Mouse (Mus musculus): ENCODE measurements around the gene Midn. TPM values are rescaled to one million over a fixed set of nuclear protein-coding genes. Genes with fewer than 3 reads are reported as not detected.

Gene Midn
- total and polyA plus RNA-seq, 2 experiments = 6.9 to 38.8 TPM

DNA sequence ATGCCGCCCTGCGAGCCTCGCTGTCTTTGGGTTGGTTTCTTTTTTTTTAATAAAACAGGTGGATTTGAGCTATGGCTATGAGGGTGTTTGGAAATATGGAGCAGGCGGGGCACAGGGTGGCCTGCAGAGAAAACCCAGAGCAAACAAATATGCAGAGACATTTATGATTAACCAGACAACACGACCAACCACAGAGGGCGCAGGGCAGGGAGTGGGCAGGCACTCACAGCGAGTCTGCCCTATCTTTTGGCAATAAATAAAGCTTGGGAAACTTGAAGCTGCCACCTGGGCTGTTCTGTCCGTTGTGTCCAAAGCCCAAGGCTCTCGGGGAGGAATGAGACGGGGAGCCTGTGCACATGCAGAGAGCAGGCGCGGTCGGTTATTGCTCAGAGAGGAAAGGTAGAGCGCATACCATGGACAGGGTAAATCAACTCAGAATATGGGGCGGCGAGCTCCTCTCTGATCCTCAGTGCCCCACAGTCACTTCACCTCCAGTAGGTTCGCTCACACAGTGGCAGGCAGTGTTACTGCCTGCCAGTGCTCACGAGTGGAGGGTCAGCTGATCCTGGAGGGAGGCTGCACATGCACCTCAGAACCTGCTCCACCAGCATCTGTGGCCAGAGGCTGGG, 17.6 kb upstream of the Midn start:
- peak overlapping the region; percentile 45 for H3K9ac ChIP-seq (ENCODE audit: low read depth, low read length)
- H3K36me3 ChIP-seq (ENCODE audit: control insufficient read depth, insufficient read depth, low read length) = peaks cover 5% of the 10 kb centered on the region; the same call in 1 of the 2 replicates
- 29% methylated on average over 18 of the region's 18 CpGs for WGBS
- H3K27ac ChIP-seq (replicated peaks; ENCODE audit: insufficient read depth, low read depth, low read length) = peak overlapping the region; percentile 84
- DNase-seq (ENCODE audit: extremely low read depth, low read depth, low spot score) = peak; percentile 95
- H3K27me3 ChIP-seq (ENCODE audit: control insufficient read depth, insufficient read depth, low read length) = no peaks in the 10 kb centered on the region
- peaks cover 7% of the 10 kb centered on the region for H3K79me2 ChIP-seq (ENCODE audit: control insufficient read depth, insufficient read depth, low read length)
- H3K4me1 ChIP-seq (ENCODE audit: control insufficient read depth, insufficient read depth, low read length) = peaks cover 23% of the 10 kb centered on the region
- TF ChIP-seq CTCF (IDR thresholded peaks at IDR 0.05; ENCODE audit: low read depth, low read length) (peak; percentile 29; the same call in 1 of the 2 replicates), POLR2A (IDR thresholded peaks at IDR 0.05; ENCODE audit: extremely low read depth, insufficient read depth, low read length) (0 out of 2 replicates have a peak, but pooled peaks have one; percentile 19)
- H3K4me3 ChIP-seq (ENCODE audit: insufficient read depth, low read depth, low read length) = peak overlapping the region; percentile 8; the same call in 1 of the 2 replicates

DNA sequence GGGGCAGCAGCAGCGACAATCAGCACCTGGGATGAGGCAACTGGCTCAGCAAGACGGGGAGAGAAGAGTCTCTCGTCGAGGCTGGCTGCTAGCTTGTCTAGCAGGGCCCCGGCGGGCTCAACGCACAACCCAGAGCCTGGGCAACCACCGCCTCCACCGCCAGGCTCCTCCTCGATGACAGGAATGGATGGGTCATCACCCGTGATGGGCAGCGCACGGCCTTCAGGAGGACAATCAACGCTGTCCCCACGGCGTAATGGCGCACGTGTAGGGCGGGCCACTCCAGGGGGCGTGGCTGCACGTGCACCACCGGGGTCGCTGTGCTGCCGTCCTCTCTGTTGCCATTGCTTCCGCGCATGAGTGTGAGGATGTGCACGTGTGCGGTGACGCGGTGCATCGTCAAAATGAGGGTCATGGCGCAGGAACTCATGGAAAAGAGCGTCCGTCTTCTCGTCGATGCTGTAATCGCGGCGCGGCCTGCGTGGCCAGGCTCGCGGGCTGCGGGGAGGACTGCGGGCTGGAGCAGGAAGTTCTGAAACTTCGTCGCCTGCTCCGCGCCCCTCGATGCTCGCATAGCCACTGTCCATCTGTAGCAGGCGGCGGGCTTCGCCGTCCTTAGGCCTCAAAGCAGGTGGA, 16.6 kb upstream of the Midn start:
- H3K27me3 ChIP-seq (ENCODE audit: control insufficient read depth, insufficient read depth, low read length) = no peaks in the 10 kb centered on the region
- H3K4me1 ChIP-seq (ENCODE audit: control insufficient read depth, insufficient read depth, low read length) = peaks cover 25% of the 10 kb centered on the region
- DNase-seq (ENCODE audit: extremely low read depth, low read depth, low spot score) = no peak
- H3K4me3 ChIP-seq (ENCODE audit: insufficient read depth, low read depth, low read length) = no peak overlapping the region
- H3K79me2 ChIP-seq (ENCODE audit: control insufficient read depth, insufficient read depth, low read length) = peaks cover 7% of the 10 kb centered on the region
- H3K27ac ChIP-seq (replicated peaks; ENCODE audit: insufficient read depth, low read depth, low read length) = peak overlapping the region; percentile 76; the same call in 1 of the 2 replicates
- no peak overlapping the region for H3K9ac ChIP-seq (ENCODE audit: low read depth, low read length)
- H3K36me3 ChIP-seq (ENCODE audit: control insufficient read depth, insufficient read depth, low read length) = peaks cover 3% of the 10 kb centered on the region; the same call in 1 of the 2 replicates
- TF ChIP-seq CTCF (IDR thresholded peaks at IDR 0.05; ENCODE audit: low read depth, low read length) (no peak), POLR2A (IDR thresholded peaks at IDR 0.05; ENCODE audit: extremely low read depth, insufficient read depth, low read length) (no peak)
- WGBS = 74% methylated on average over 55 of the region's 55 CpGs

DNA sequence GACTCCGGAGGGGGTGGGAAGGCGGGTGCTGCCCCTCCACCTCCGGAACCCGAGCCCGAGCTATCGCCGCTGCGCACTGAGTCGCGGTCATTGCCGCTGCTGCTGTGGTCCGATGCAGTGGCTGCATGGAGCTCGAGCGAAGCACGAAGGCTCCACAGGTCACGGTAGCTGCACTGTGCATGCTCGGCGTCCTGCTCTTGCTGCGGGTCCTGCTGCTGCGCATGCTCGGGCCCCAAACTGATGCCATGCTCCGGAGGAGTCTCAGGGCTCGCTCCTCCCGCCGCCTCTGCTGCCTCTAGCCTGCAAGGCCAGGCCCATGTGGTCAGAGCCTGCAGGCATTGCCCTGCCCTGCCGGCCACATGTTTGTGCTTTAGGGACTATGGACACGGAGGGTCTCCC, 16.1 kb upstream of the Midn start:
- DNase-seq (ENCODE audit: extremely low read depth, low read depth, low spot score) = no peak
- peaks cover 28% of the 10 kb centered on the region for H3K4me1 ChIP-seq (ENCODE audit: control insufficient read depth, insufficient read depth, low read length)
- TF ChIP-seq POLR2A (IDR thresholded peaks at IDR 0.05; ENCODE audit: extremely low read depth, insufficient read depth, low read length) (no peak), CTCF (IDR thresholded peaks at IDR 0.05; ENCODE audit: low read depth, low read length) (no peak)
- no peak overlapping the region for H3K4me3 ChIP-seq (ENCODE audit: insufficient read depth, low read depth, low read length)
- H3K27ac ChIP-seq (replicated peaks; ENCODE audit: insufficient read depth, low read depth, low read length) = no peak overlapping the region
- H3K79me2 ChIP-seq (ENCODE audit: control insufficient read depth, insufficient read depth, low read length) = peaks cover 7% of the 10 kb centered on the region
- peaks cover 3% of the 10 kb centered on the region; the same call in 1 of the 2 replicates for H3K36me3 ChIP-seq (ENCODE audit: control insufficient read depth, insufficient read depth, low read length)
- H3K27me3 ChIP-seq (ENCODE audit: control insufficient read depth, insufficient read depth, low read length) = no peaks in the 10 kb centered on the region
- WGBS = 90% methylated on average over 27 of the region's 27 CpGs
- no peak overlapping the region for H3K9ac ChIP-seq (ENCODE audit: low read depth, low read length)

DNA sequence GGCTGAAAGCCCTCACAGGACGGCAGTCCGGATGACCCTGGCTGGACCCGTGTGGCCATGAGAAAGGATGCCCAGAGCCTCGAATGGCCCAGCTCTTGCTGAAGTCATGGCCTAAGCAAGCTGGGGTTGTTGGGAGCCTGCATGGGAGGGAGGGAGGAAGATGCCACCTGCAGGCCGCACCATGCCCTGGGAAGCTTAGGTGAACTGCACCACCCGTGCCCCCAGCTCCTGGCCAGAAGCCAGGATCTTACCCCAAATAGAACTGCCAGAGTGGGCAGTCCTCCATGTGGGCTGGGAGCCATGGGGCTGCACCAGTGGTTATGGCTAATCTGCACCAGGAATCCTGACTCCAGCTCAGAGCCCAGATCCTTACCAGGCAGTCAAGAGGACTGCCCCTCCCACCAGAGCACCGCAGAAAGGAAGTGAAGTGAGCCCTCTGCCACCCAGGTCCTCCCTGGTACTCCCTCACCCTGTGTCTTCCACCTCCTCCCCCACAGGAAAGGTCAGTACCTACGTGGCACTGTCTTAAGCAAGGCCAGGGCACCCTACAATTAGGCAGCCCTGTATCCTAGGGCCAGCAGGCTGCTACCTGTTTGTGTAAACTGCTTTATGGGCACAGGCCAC, 14.7 kb upstream of the Midn start:
- WGBS = 39% methylated on average over 8 of the region's 8 CpGs
- Histone ChIP-seq H3K36me3 (ENCODE audit: control insufficient read depth, insufficient read depth, low read length) (no peaks in the 10 kb centered on the region; the same call in 1 of the 2 replicates), H3K27ac (replicated peaks; ENCODE audit: insufficient read depth, low read depth, low read length) (no peak overlapping the region), H3K79me2 (ENCODE audit: control insufficient read depth, insufficient read depth, low read length) (peaks cover 7% of the 10 kb centered on the region; the same call in 1 of the 2 replicates), H3K27me3 (ENCODE audit: control insufficient read depth, insufficient read depth, low read length) (no peaks in the 10 kb centered on the region), H3K4me1 (ENCODE audit: control insufficient read depth, insufficient read depth, low read length) (peaks cover 36% of the 10 kb centered on the region), H3K9ac (ENCODE audit: low read depth, low read length) (no peak overlapping the region), H3K4me3 (ENCODE audit: insufficient read depth, low read depth, low read length) (no peak overlapping the region)
- peak; percentile 44 for TF ChIP-seq CTCF (IDR thresholded peaks at IDR 0.05; ENCODE audit: low read depth, low read length)
- no peak for TF ChIP-seq POLR2A (IDR thresholded peaks at IDR 0.05; ENCODE audit: extremely low read depth, insufficient read depth, low read length)
- DNase-seq (ENCODE audit: extremely low read depth, low read depth, low spot score) = no peak

DNA sequence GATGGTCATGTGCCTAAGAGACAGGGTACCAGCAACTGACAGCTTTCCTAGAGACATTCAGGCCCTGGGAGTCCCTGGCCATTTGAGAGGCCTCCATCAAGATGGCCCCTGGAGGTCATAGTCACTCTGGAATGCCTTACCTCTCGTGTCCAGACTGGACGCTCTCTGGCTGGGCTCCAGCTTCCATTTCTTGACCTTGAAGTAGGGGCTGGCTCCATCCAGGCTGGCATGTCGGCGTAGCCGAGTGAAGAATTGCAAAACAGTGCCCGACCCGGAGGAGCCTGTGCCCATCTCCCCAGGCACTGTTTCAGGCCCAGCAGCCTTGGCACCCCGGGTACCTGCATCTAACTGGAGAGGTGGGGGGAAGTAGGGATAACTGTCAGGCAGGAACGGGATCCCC, 13.7 kb upstream of the Midn start:
- Histone ChIP-seq H3K27ac (replicated peaks; ENCODE audit: insufficient read depth, low read depth, low read length) (no peak overlapping the region), H3K4me3 (ENCODE audit: insufficient read depth, low read depth, low read length) (no peak overlapping the region), H3K36me3 (ENCODE audit: control insufficient read depth, insufficient read depth, low read length) (no peaks in the 10 kb centered on the region), H3K4me1 (ENCODE audit: control insufficient read depth, insufficient read depth, low read length) (peaks cover 31% of the 10 kb centered on the region), H3K9ac (ENCODE audit: low read depth, low read length) (no peak overlapping the region), H3K79me2 (ENCODE audit: control insufficient read depth, insufficient read depth, low read length) (peaks cover 7% of the 10 kb centered on the region; the same call in 1 of the 2 replicates), H3K27me3 (ENCODE audit: control insufficient read depth, insufficient read depth, low read length) (no peaks in the 10 kb centered on the region)
- TF ChIP-seq CTCF (IDR thresholded peaks at IDR 0.05; ENCODE audit: low read depth, low read length) = no peak
- no peak for DNase-seq (ENCODE audit: extremely low read depth, low read depth, low spot score)
- 86% methylated on average over 9 of the region's 9 CpGs for WGBS

Measured in liver, adult 2 months (tissue).